Mouse (Mus musculus) hindbrain, embryonic 13.5 days (tissue): Measurements from ENCODE around the gene Naip1. TPM values are rescaled to one million over a fixed set of nuclear protein-coding genes. Genes with fewer than 3 reads are reported as not detected.
"Not testable (repeated sequence)": the region's sequence is repeated elsewhere in the genome, so short reads cannot be mapped to it uniquely, and the experiment has no call there.

ENCODE experiments used
- ATAC-seq: fragments of 200-750 bp; cut with Nextera tagmentation; 2 replicates; pipeline ENCODE4 v1.8.0; 2017; ENCODE audit warnings: moderate TSS enrichment; ENCODE audit not compliant: low FRiP score
- H3K27ac ChIP-seq: fragments of 300-500 bp; sonication (generic); 2 replicates; pipeline ENCODE4 v1.5.1; 2015; ENCODE audit warnings: inconsistent platforms, mild to moderate bottlenecking, moderate library complexity
- H3K27me3 ChIP-seq: fragments of 300-500 bp; sonication (generic); 2 replicates; pipeline ENCODE4 v1.6.1; 2015; ENCODE audit warnings: mild to moderate bottlenecking, inconsistent platforms
- H3K36me3 ChIP-seq: fragments of 300-500 bp; sonication (generic); 2 replicates; pipeline ENCODE4 v1.6.1; 2015; ENCODE audit warnings: mild to moderate bottlenecking, inconsistent platforms
- H3K4me1 ChIP-seq: fragments of 300-500 bp; sonication (generic); replicated peaks from 2 replicates; pipeline ENCODE4 v1.6.1; 2015; ENCODE audit warnings: inconsistent platforms
- H3K4me2 ChIP-seq: fragments of 300-500 bp; sonication (generic); 2 replicates; pipeline ENCODE4 v1.6.1; 2015; ENCODE audit warnings: inconsistent platforms, mild to moderate bottlenecking, moderate library complexity
- H3K4me3 ChIP-seq: fragments of 300-500 bp; sonication (generic); 2 replicates; pipeline ENCODE4 v1.5.1; 2015; ENCODE audit warnings: mild to moderate bottlenecking, inconsistent platforms
- H3K9ac ChIP-seq: fragments of 300-500 bp; sonication (generic); 2 replicates; pipeline ENCODE4 v1.6.1; 2015; ENCODE audit warnings: mild to moderate bottlenecking, inconsistent platforms
- H3K9me3 ChIP-seq: fragments of 300-500 bp; sonication (generic); 2 replicates; pipeline ENCODE4 v1.6.1; 2016; ENCODE audit warnings: inconsistent platforms
- WGBS: fragments of 180-500 bp; shearing (Covaris S2); methylation state at CpG from one replicate; pipeline ENCODE4 v1.1.7; 2015; 5-methylcytosine and 5-hydroxymethylcytosine counted together
- polyA plus RNA-seq: library from polyadenylated mRNA; unstranded; fragments of >200 nt; fragmentation: Nextera tagmentation; extraction: Ambion mirVana; gene quantifications from 2 replicates; pipeline ENCODE4 v1.2.1, GENCODE M21; 2015

The Naip1 gene
- 0.04 and 0.13 TPM in 2 replicates for polyA plus RNA-seq

DNA sequence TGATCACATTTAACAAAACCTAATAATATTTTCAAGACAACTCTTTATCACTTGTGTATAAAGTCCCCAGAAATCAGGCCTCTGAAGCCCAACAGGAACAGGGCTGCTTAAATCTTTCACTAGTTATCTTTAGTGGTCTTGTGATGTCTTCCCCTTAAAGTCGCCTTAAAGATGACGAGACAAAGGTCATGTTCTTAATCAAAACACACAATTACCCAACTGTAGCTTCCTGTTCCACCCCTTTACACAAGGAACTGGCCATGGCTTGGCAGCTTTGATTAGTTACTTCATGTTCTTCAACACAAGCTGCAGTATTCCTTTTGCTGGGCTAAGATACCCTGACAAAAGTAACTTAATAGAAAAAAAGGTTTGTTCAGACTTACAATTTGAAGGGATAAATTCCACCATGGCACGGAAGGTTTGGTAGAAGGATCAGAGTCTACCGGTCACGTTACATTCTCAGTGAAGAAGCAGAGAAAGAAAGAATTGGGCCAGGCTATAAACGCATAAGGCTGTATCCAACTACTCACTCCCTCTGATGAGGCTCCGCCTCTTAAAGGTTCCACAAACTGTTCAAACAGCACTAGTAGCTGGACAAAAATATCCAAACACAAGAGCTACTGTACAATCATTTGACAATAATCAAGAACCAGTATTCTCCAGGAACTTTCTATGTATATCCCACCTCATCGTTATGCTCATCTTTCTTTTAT is at the start of gene Naip1:
Gene Naip1, minus strand, starts transcription at position 455 of the 713 bp plus-strand sequence.
- 84% methylated on average over 8 of the region's 8 CpGs for whole genome bisulfite sequencing
- H3K9me3 ChIP-seq, H3K4me2 ChIP-seq: not testable (repeated sequence)

DNA sequence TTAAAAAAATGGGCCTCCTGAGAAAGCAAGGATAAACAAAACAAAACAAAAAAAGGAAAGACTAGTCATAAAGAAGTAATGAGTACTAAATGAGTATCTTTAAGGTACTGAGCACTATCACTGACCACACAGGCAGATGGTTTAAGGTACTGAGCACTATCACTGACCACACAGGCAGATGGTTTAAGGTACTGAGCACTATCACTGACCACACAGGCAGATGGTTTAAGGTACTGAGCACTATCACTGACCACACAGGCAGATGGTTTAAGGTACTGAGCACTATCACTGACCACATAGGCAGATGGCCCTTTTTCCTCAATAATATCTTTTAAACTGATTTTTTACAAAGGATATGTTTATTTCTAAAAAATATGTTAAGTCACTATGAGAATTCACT is 47.0 kb upstream of the Naip1 start:
- H3K4me3 ChIP-seq, H3K4me2 ChIP-seq, H3K27ac ChIP-seq, H3K36me3 ChIP-seq, H3K9me3 ChIP-seq, ATAC-seq, H3K9ac ChIP-seq, H3K4me1 ChIP-seq, H3K27me3 ChIP-seq: not testable (repeated sequence)

More for the DNA sequence above, at the start of gene Naip1:
- H3K27me3 ChIP-seq, H3K4me1 ChIP-seq, H3K4me3 ChIP-seq, ATAC-seq, H3K36me3 ChIP-seq, H3K9ac ChIP-seq, H3K27ac ChIP-seq: not testable (repeated sequence)

DNA sequence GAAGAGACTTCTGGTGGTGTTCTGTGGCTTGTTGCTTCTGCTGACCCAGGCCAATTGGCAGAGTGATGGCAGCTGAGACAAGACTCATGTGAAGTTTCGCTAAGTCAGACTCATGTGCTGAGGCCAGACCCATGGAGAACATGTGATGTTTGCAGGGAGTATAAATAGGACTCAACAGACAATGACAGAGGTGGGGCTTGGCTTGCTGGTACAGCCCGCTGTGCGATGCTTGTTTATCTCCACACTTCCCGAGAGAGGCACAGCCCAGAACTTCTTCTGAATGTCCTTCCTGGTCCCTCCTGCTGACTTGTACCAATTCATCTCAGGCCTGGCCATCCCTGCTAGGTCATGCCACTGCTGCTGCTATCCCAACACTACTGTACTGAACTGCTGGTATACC is 42.7 kb upstream of the Naip1 start:
- no peaks in the 10 kb centered on the region for H3K36me3 ChIP-seq
- WGBS, result 83% methylated on average over 4 of the region's 4 CpGs

DNA sequence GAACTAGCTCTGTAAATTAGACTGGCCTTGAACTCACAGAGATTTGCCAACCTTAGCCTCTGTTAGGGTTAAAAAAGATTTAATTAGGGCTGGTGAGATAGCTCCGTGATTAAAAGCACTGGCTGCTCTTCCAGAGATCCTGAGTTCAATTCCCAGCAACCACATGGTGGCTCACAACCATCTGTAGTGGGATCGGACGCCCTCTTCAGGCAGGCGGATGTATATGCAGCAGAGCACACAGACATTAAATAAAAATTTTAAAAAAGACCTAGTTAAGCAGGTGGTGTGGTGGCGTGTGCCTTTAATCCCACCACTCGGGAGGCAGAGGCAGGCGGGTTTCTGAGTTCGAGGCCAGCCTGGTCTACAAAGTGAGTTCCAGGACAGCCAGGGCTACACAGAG is 41.7 kb upstream of the Naip1 start:
- not testable (repeated sequence) for H3K9ac ChIP-seq, H3K27ac ChIP-seq, ATAC-seq, H3K36me3 ChIP-seq, H3K4me3 ChIP-seq, H3K27me3 ChIP-seq, H3K9me3 ChIP-seq, H3K4me2 ChIP-seq
- WGBS, result 64% methylated on average over 8 of the region's 8 CpGs
- peaks cover 16% of the 10 kb centered on the region for H3K4me1 ChIP-seq

More for the DNA sequence above, 42.7 kb upstream of the Naip1 start:
- H3K9ac ChIP-seq, result no peak overlapping the region
- no peaks in the 10 kb centered on the region for H3K9me3 ChIP-seq
- peaks cover 16% of the 10 kb centered on the region for H3K4me1 ChIP-seq
- no peak overlapping the region for H3K27ac ChIP-seq
- ATAC-seq, result no peak
- no peak overlapping the region for H3K4me3 ChIP-seq
- H3K27me3 ChIP-seq, result no peaks in the 10 kb centered on the region
- H3K4me2 ChIP-seq, result no peak overlapping the region

DNA sequence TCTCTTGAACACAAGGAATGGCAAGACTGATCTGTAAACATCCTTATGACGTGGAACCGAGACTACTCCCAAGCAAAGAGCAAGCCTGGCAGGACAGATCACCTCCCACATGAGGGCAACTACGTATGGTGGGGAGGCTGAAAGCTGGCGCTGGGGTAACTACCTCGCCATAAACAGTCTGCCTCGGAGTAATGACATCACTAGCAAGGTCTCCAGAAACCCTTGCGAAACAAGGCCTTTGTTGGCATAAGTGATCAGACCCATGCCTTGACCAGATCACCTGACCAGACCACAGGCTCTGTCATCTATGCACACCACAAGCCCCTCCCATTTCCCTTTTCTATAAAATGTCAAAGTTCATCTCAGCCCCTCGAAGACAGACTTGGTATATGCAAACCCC is 40.6 kb upstream of the Naip1 start:
- Histone ChIP-seq H3K27me3 (no peaks in the 10 kb centered on the region), H3K36me3 (peaks cover 5% of the 10 kb centered on the region), H3K4me3 (no peak overlapping the region), H3K9me3 (no peaks in the 10 kb centered on the region), H3K4me1 (peaks cover 16% of the 10 kb centered on the region), H3K9ac (no peak overlapping the region), H3K4me2 (no peak overlapping the region), H3K27ac (no peak overlapping the region)
- WGBS, result 77% methylated on average over 8 of the region's 8 CpGs
- ATAC-seq, result no peak

DNA sequence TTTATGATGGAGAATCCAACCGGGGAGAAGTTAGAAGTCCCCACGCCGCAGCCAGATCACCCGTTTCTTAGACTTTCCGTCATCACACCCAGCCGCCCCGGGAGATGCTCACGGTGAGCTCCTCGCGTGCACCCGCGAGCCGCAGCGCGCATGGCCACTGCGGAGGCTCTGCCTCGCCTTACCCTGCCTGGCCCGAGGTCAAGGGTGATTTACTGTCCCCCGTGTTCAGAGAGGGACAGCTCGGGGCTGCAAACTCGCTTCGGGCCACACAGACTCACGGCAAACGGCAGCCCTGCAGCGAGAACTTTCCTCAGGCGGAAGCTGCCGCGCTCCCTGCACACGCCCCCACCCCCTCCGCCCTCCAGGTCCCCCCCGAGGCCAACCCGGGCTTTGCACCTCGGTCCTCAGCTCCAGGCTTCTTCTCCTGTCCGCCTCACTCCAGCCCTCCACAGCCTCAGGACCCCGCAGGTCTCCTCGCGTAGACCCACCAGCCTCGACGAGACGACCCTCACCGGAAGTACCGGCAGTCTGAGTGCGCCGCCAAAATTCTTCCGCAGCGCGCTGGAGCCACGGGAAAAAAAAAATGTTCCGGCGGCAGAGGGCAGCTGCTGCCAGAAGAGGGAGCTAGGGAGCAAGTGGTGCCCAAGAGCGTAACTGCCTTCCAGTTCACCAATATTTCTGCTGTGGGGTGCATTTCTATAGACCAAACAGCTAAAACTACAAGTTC is 39.6 kb upstream of the Naip1 start, which contains the start of gene Gtf2h2:
Gene Gtf2h2, minus strand, starts transcription at position 519 of the 727 bp plus-strand sequence.
- Histone ChIP-seq H3K9me3 (no peaks in the 10 kb centered on the region), H3K9ac (peak within 1 kb of the TSS; percentile 89), H3K36me3 (peaks cover 16% of the 10 kb centered on the region), H3K4me1 (peaks cover 16% of the 10 kb centered on the region), H3K27me3 (no peaks in the 10 kb centered on the region), H3K4me3 (peak within 1 kb of the TSS; percentile 95), H3K4me2 (peak within 1 kb of the TSS; percentile 66), H3K27ac (peak within 1 kb of the TSS; percentile 89)
- peak; percentile 93 for ATAC-seq
- under 1% methylated on average over 51 of the region's 51 CpGs for WGBS

DNA sequence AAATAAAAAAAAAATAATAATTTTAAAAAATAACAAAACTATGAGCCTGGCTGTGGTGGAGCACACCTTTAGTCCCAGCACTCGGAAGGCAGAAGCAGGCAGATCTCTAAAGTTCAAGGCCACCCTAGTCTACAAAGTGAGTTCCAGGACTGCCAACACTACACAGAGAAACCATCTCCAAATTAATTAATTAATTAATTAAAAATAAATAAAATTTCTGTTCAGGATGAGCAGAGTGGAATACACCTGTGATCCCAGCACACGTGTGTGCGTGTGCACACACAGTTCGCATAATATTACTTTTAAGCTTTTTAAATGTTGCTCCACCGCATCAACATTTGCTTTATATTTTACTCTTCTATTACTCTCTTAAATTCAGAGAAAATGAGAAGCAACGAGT is 39.0 kb upstream of the Naip1 start:
- Histone ChIP-seq H3K36me3 (peaks cover 20% of the 10 kb centered on the region), H3K9ac (peak overlapping the region; percentile 89), H3K4me3 (peak overlapping the region; percentile 95), H3K4me1 (peaks cover 16% of the 10 kb centered on the region), H3K9me3 (no peaks in the 10 kb centered on the region), H3K27ac (peak overlapping the region; percentile 89; the same call in 1 of the 2 replicates), H3K27me3 (no peaks in the 10 kb centered on the region), H3K4me2 (peak overlapping the region; percentile 66)
- ATAC-seq, result peak; percentile 46; the same call in 1 of the 2 replicates
- WGBS, result 16% methylated on average over 6 of the region's 6 CpGs

DNA sequence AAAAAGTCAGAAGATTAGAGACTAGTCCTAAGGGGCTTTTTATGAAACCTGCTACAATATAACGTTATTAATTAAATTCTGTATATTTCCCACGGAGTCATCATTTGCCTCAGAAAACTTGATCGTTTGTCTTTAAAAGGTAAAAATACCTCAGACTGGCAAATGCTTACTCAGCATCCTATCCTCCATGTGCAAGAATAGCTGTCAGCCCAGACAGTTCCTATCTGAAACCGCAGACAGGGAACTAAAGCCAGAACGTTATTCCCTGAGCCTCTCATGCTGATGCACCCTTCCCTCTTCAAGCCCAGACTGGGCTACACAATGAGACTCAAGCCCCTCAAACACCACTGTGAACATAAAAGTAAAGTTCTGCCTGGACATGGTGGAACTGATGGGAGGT is 37.8 kb upstream of the Naip1 start:
- Histone ChIP-seq H3K27me3 (no peaks in the 10 kb centered on the region), H3K4me3 (no peak overlapping the region), H3K27ac (no peak overlapping the region), H3K9ac (peak overlapping the region; percentile 89; the same call in 1 of the 2 replicates), H3K9me3 (no peaks in the 10 kb centered on the region), H3K36me3 (peaks cover 24% of the 10 kb centered on the region), H3K4me2 (no peak overlapping the region), H3K4me1 (peaks cover 16% of the 10 kb centered on the region)
- no peak for ATAC-seq
- WGBS, result 92% methylated on average over 5 of the region's 5 CpGs

DNA sequence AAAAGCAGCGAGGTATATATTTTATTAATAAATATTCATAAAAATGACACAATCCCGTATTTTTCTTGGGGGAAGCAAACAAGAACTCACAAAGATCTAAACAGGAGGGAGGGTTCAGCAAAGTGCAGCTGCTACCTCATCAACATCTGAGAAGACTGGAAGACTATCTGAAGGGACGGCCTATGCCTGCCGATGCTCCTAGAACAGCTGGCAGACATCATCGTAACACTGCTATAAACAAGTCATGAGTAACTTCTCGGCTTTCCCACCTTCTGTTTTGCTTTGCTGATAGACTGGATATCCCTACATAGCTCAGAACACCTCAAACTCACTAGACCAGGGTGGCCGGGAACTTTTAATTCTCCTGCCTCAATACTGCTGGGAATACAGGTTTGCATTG is 30.9 kb upstream of the Naip1 start:
- Histone ChIP-seq H3K4me1 (no peaks in the 10 kb centered on the region), H3K9me3 (no peaks in the 10 kb centered on the region), H3K4me2 (no peak overlapping the region), H3K9ac (no peak overlapping the region), H3K36me3 (peaks cover 60% of the 10 kb centered on the region), H3K27ac (no peak overlapping the region), H3K27me3 (no peaks in the 10 kb centered on the region), H3K4me3 (no peak overlapping the region)
- 97% methylated on average over 7 of the region's 7 CpGs for WGBS
- ATAC-seq, result no peak

DNA sequence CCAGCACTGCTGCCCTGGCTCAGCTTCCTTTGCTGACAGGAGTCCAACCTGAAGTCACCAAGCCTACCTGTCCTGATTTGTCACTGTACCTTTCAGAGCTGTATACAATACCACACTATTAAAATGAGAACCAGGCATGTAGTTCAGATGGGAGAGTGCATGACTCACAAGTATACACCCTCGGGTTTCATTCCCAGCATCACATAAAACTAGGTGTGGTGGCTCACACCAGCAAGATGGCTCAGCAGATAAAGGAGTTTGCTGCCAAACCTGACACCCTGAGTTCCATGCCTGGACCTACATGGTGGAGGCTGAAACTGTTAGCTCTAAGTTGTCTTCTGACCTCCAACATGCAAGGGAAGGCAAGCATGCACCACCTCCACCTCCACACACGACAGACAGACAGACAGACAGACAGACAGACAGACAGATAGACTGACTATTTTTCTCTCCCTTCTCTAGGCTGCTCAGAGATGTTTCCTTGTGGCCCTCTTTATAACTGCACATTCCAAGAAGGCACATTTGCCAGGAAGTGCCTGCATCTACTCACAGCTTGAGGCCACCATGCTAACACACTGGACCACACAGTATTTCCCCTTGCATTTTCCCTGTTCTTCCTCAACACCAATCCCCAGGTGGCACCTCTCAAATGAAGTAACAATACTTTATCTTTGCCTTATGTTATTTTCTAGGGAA is 11.0 kb upstream of the Naip1 start:
- no peak overlapping the region for H3K4me2 ChIP-seq
- H3K4me1 ChIP-seq, result no peaks in the 10 kb centered on the region
- ATAC-seq, result no peak
- no peak overlapping the region for H3K4me3 ChIP-seq
- H3K9ac ChIP-seq, result no peak overlapping the region
- WGBS, result 93% methylated on average over 2 of the region's 2 CpGs
- peaks cover 68% of the 10 kb centered on the region for H3K36me3 ChIP-seq
- no peak overlapping the region for H3K27ac ChIP-seq
- no peaks in the 10 kb centered on the region for H3K27me3 ChIP-seq
- H3K9me3 ChIP-seq, result peaks cover 12% of the 10 kb centered on the region

DNA sequence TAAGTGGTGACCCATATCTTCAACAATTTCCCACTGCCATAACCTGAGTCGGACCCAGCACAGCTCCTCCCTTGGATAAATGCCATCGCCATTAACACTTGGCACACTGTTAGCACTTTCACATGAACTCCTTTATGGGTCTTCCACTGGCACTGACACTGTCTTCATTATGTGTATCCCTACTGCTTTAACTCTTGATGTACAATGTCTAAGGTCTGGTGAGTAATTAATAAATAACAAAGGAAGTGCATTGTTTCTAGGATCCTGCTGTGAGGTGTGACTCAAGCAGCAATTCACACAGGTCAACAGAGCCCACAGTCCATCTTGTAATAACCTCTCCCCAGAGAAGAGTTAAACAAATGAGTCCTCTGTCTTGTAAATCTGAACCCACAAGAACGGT is 8.7 kb upstream of the Naip1 start:
- peaks cover 3% of the 10 kb centered on the region; the same call in 1 of the 2 replicates for H3K9me3 ChIP-seq
- WGBS, result 74% methylated on average over 3 of the region's 3 CpGs

DNA sequence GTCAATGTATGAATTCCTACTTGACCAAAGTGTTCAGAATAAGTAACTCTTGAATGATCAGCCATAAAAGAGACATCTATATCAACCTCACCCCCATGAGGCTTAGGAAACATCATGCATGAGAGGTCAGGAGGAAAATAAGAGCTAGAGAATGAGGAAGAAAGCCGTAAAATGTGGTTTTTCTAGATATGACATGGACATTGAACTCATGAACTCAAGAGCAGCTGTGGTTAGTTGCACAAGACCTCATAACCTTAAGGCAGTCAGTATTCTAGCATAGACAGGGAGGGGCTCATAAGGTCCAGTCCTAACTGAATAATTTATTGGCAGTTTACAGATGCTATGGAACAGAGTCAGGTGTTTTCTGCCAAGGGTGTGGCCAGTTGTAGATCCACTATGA is 3.2 kb downstream of the Naip1 start:
- no peak overlapping the region for H3K4me2 ChIP-seq

More for the DNA sequence above, 8.7 kb upstream of the Naip1 start:
- Histone ChIP-seq H3K27ac (no peak overlapping the region), H3K9ac (no peak overlapping the region), H3K36me3 (peaks cover 47% of the 10 kb centered on the region), H3K27me3 (no peaks in the 10 kb centered on the region), H3K4me3 (no peak overlapping the region), H3K4me2 (no peak overlapping the region), H3K4me1 (no peaks in the 10 kb centered on the region)
- no peak for ATAC-seq

More for the DNA sequence above, 3.2 kb downstream of the Naip1 start:
- 89% methylated on average over 1 of the region's 1 CpGs for WGBS
- no peak overlapping the region for H3K9ac ChIP-seq
- no peak overlapping the region for H3K27ac ChIP-seq
- no peaks in the 10 kb centered on the region for H3K27me3 ChIP-seq
- H3K4me3 ChIP-seq, result no peak overlapping the region
- no peaks in the 10 kb centered on the region for H3K9me3 ChIP-seq
- no peaks in the 10 kb centered on the region for H3K36me3 ChIP-seq
- H3K4me1 ChIP-seq, result no peaks in the 10 kb centered on the region
- no peak for ATAC-seq
